Mouse (Mus musculus) erythroblast, adult 5-6 weeks (primary cell): ENCODE results near the gene Tmem35b. TPM values are rescaled to one million over a fixed set of nuclear protein-coding genes. Genes with fewer than 3 reads are reported as not detected.
"Not testable (repeated sequence)": the region's sequence is repeated elsewhere in the genome, so short reads cannot be mapped to it uniquely, and the experiment has no call there.

Experiments used
- ATAC-seq: replicated peaks from 2 replicates; pipeline ENCODE4 v1.8.0; 2016; ENCODE audit warnings: moderate number of reproducible peaks, mild to moderate bottlenecking, moderate TSS enrichment, inconsistent platforms; ENCODE audit not compliant: poor library complexity, low FRiP score, severe bottlenecking
- total RNA-seq, 2 experiments: library from RNA; stranded (forward) in 1 of 2; stranded (reverse) in 1 of 2; fragments of 150-400 nt in 1 of 2; fragments of 200-764, 138-1000 nt in 1 of 2; gene quantifications; 2 replicates each; pipeline versions ENCODE4 v1.2.3 to v1.2.4; 2015 to 2017; ENCODE audit warnings: low replicate concordance in 2 of 2

Gene Tmem35b
- total RNA-seq (2015; ENCODE audit: low replicate concordance) = 0.77 and 7.7 TPM in 2 replicates
- total RNA-seq (2017; ENCODE audit: low replicate concordance) = 1.1 and 2.8 TPM in 2 replicates

GRCm38 (mm10) chr4:127123391-127123790, at the start of gene Tmem35b:
TSS of gene Tmem35b (plus strand) at chr4:127123691.
- ATAC-seq = no peak

GRCm38 (mm10) chr4:127074915-127075314, 48.6 kb upstream of the Tmem35b start:
- ATAC-seq = no peak

GRCm38 (mm10) chr4:127076875-127077548, 46.5 kb upstream of the Tmem35b start, which contains the start of gene Zmym6:
TSS of gene Zmym6 (plus strand) at chr4:127077383.
- ATAC-seq = peak; percentile 99

- no peak for ATAC-seq
These were observed 42.7 kb upstream of the Tmem35b start for GRCm38 (mm10) chr4:127080806-127081205.

GRCm38 (mm10) chr4:127083131-127083530, 40.4 kb upstream of the Tmem35b start:
- no peak for ATAC-seq

GRCm38 (mm10) chr4:127085761-127086160, 37.7 kb upstream of the Tmem35b start:
- no peak for ATAC-seq

GRCm38 (mm10) chr4:127091188-127091587, 32.3 kb upstream of the Tmem35b start:
- no peak for ATAC-seq

- ATAC-seq = no peak
These were observed 28.4 kb upstream of the Tmem35b start for GRCm38 (mm10) chr4:127095090-127095489.

GRCm38 (mm10) chr4:127099552-127099951, 23.9 kb upstream of the Tmem35b start:
- not testable (repeated sequence) for ATAC-seq

GRCm38 (mm10) chr4:127107566-127107965, 15.9 kb upstream of the Tmem35b start:
- no peak for ATAC-seq

- ATAC-seq = no peak
These were observed 12.9 kb upstream of the Tmem35b start for GRCm38 (mm10) chr4:127110570-127110969.

GRCm38 (mm10) chr4:127124331-127124730, 840 bp downstream of the Tmem35b start:
- ATAC-seq = no peak

GRCm38 (mm10) chr4:127125834-127126463, 2.5 kb downstream of the Tmem35b start:
- ATAC-seq = peak; percentile 98

GRCm38 (mm10) chr4:127134687-127135086, 11.2 kb downstream of the Tmem35b start:
- ATAC-seq = no peak

GRCm38 (mm10) chr4:127137591-127137990, 14.1 kb downstream of the Tmem35b start:
- no peak for ATAC-seq

- ATAC-seq = no peak
These were observed 15.0 kb downstream of the Tmem35b start for GRCm38 (mm10) chr4:127138486-127138885.

GRCm38 (mm10) chr4:127150031-127150430, 26.5 kb downstream of the Tmem35b start:
- ATAC-seq = no peak

- no peak for ATAC-seq
These were observed 29.9 kb downstream of the Tmem35b start for GRCm38 (mm10) chr4:127153345-127153744.

GRCm38 (mm10) chr4:127155757-127156156, 32.3 kb downstream of the Tmem35b start:
- ATAC-seq = no peak

- no peak for ATAC-seq
These were observed 34.3 kb downstream of the Tmem35b start for GRCm38 (mm10) chr4:127157746-127158145.

- ATAC-seq = no peak
These were observed 40.4 kb downstream of the Tmem35b start for GRCm38 (mm10) chr4:127163926-127164325.
